Mouse (Mus musculus): ENCODE data around the gene Mpz. TPM values are rescaled to one million over a fixed set of nuclear protein-coding genes. Genes with fewer than 3 reads are reported as not detected.

Mpz gene
- polyA plus RNA-seq, 1 experiment from 2014 or later: 1.0 TPM

- H3K4me1 ChIP-seq: peaks cover 52% of the 10 kb centered on the region
- 0 out of 2 replicates have a peak overlapping the region, but pooled peaks have one; percentile 14 for H3K27ac ChIP-seq
- peak; percentile 60; the same call in 1 of the 2 replicates for ATAC-seq (ENCODE audit: low FRiP score)
- no peaks in the 10 kb centered on the region for H3K36me3 ChIP-seq (replicated peaks)
- no peaks in the 10 kb centered on the region for H3K9me3 ChIP-seq
- peak overlapping the region; percentile 42 for H3K4me2 ChIP-seq
- 3% methylated on average over 18 of the region's 18 CpGs for WGBS
- peak overlapping the region; percentile 22 for H3K4me3 ChIP-seq (replicated peaks)
- peaks cover 70% of the 10 kb centered on the region for H3K27me3 ChIP-seq
- peak overlapping the region; percentile 29; the same call in 1 of the 2 replicates for H3K9ac ChIP-seq
Measured at GRCm38 (mm10) chr1:171193093-171193840, 42.8 kb downstream of the Mpz start.

- peak overlapping the region; percentile 42 for H3K4me2 ChIP-seq
- peaks cover 77% of the 10 kb centered on the region for H3K27me3 ChIP-seq
- H3K36me3 ChIP-seq (replicated peaks): no peaks in the 10 kb centered on the region
- H3K9me3 ChIP-seq: no peaks in the 10 kb centered on the region
- no peak overlapping the region for H3K9ac ChIP-seq
- no peak overlapping the region for H3K4me3 ChIP-seq (replicated peaks)
- WGBS: 26% methylated on average over 11 of the region's 11 CpGs
- no peak overlapping the region for H3K27ac ChIP-seq
- no peak for ATAC-seq (ENCODE audit: low FRiP score)
- H3K4me1 ChIP-seq: peaks cover 43% of the 10 kb centered on the region
Measured at GRCm38 (mm10) chr1:171193911-171194830, 43.7 kb downstream of the Mpz start.

GRCm38 (mm10) chr1:171195046-171195822 is 44.7 kb downstream of the Mpz start:
- WGBS: 4% methylated on average over 20 of the region's 20 CpGs
- no peak overlapping the region for H3K27ac ChIP-seq
- H3K9me3 ChIP-seq: no peaks in the 10 kb centered on the region
- peaks cover 84% of the 10 kb centered on the region for H3K27me3 ChIP-seq
- H3K4me3 ChIP-seq (replicated peaks): peak overlapping the region; percentile 55
- H3K4me2 ChIP-seq: peak overlapping the region; percentile 98
- ATAC-seq (ENCODE audit: low FRiP score): no peak
- H3K36me3 ChIP-seq (replicated peaks): no peaks in the 10 kb centered on the region
- H3K9ac ChIP-seq: peak overlapping the region; percentile 54; the same call in 1 of the 2 replicates
- peaks cover 35% of the 10 kb centered on the region for H3K4me1 ChIP-seq

GRCm38 (mm10) chr1:171195887-171196397 is 45.4 kb downstream of the Mpz start, which contains the start of gene Pcp4l1:
TSS of gene Pcp4l1 (minus strand) at chr1:171196268.
- H3K36me3 ChIP-seq (replicated peaks): no peaks in the 10 kb centered on the region
- WGBS: 1% methylated on average over 33 of the region's 33 CpGs
- peak within 1 kb of the TSS; percentile 55 for H3K4me3 ChIP-seq (replicated peaks)
- H3K4me1 ChIP-seq: peaks cover 35% of the 10 kb centered on the region
- H3K4me2 ChIP-seq: peak within 1 kb of the TSS; percentile 98
- peak within 1 kb of the TSS; percentile 54; the same call in 1 of the 2 replicates for H3K9ac ChIP-seq
- ATAC-seq (ENCODE audit: low FRiP score): peak; percentile 78
- H3K9me3 ChIP-seq: no peaks in the 10 kb centered on the region
- H3K27me3 ChIP-seq: peaks cover 79% of the 10 kb centered on the region
- H3K27ac ChIP-seq: no peak within 1 kb of the TSS

- Histone ChIP-seq H3K4me1 (peaks cover 12% of the 10 kb centered on the region), H3K9me3 (no peaks in the 10 kb centered on the region), H3K27me3 (peaks cover 45% of the 10 kb centered on the region), H3K4me2 (no peak overlapping the region), H3K4me3 (replicated peaks) (no peak overlapping the region), H3K36me3 (replicated peaks) (no peaks in the 10 kb centered on the region), H3K27ac (no peak overlapping the region), H3K9ac (no peak overlapping the region)
- no peak for ATAC-seq (ENCODE audit: low FRiP score)
- 58% methylated on average over 1 of the region's 1 CpGs for WGBS
Measured at GRCm38 (mm10) chr1:171199532-171199931, 49.0 kb downstream of the Mpz start.

- Histone ChIP-seq H3K27me3 (peaks cover 32% of the 10 kb centered on the region), H3K4me3 (replicated peaks) (no peak overlapping the region), H3K4me1 (peaks cover 3% of the 10 kb centered on the region), H3K4me2 (no peak overlapping the region), H3K9me3 (no peaks in the 10 kb centered on the region), H3K36me3 (replicated peaks) (no peaks in the 10 kb centered on the region), H3K27ac (no peak overlapping the region), H3K9ac (no peak overlapping the region)
- no peak for ATAC-seq (ENCODE audit: low FRiP score)
- 98% methylated on average over 1 of the region's 1 CpGs for WGBS
Measured at GRCm38 (mm10) chr1:171200769-171201168, 50.3 kb downstream of the Mpz start.

GRCm38 (mm10) chr1:171203471-171204248 is 53.1 kb downstream of the Mpz start:
- H3K4me3 ChIP-seq (replicated peaks): no peak overlapping the region
- no peak for ATAC-seq (ENCODE audit: low FRiP score)
- H3K27ac ChIP-seq: no peak overlapping the region
- no peak overlapping the region for H3K4me2 ChIP-seq
- peaks cover 3% of the 10 kb centered on the region; the same call in 1 of the 2 replicates for H3K4me1 ChIP-seq
- H3K9me3 ChIP-seq: no peaks in the 10 kb centered on the region
- 55% methylated on average over 10 of the region's 11 CpGs for WGBS
- peaks cover 12% of the 10 kb centered on the region; the same call in 1 of the 2 replicates for H3K27me3 ChIP-seq
- H3K36me3 ChIP-seq (replicated peaks): no peaks in the 10 kb centered on the region
- no peak overlapping the region for H3K9ac ChIP-seq

GRCm38 (mm10) chr1:171204249-171204644 is 53.7 kb downstream of the Mpz start:
- H3K4me2 ChIP-seq: no peak overlapping the region

GRCm38 (mm10) chr1:171205704-171206493 is 55.4 kb downstream of the Mpz start:
- Histone ChIP-seq H3K4me1 (peaks cover 3% of the 10 kb centered on the region; the same call in 1 of the 2 replicates), H3K4me3 (replicated peaks) (no peak overlapping the region), H3K9ac (no peak overlapping the region), H3K27ac (no peak overlapping the region), H3K36me3 (replicated peaks) (no peaks in the 10 kb centered on the region), H3K9me3 (no peaks in the 10 kb centered on the region), H3K4me2 (no peak overlapping the region), H3K27me3 (no peaks in the 10 kb centered on the region)
- ATAC-seq (ENCODE audit: low FRiP score): no peak
- 53% methylated on average over 6 of the region's 6 CpGs for WGBS

More at GRCm38 (mm10) chr1:171204249-171204644, 53.7 kb downstream of the Mpz start:
- no peaks in the 10 kb centered on the region for H3K9me3 ChIP-seq
- peaks cover 3% of the 10 kb centered on the region; the same call in 1 of the 2 replicates for H3K4me1 ChIP-seq
- no peak overlapping the region for H3K9ac ChIP-seq
- H3K36me3 ChIP-seq (replicated peaks): no peaks in the 10 kb centered on the region
- H3K27me3 ChIP-seq: 0 out of 2 replicates have a peak, but pooled peaks cover 6% of the 10 kb centered on the region
- H3K4me3 ChIP-seq (replicated peaks): no peak overlapping the region
- H3K27ac ChIP-seq: no peak overlapping the region
- 69% methylated on average over 7 of the region's 7 CpGs for whole genome bisulfite sequencing
- ATAC-seq (ENCODE audit: low FRiP score): no peak

- H3K4me1 ChIP-seq: peaks cover 6% of the 10 kb centered on the region; the same call in 1 of the 2 replicates
- 0 out of 2 replicates have a peak, but pooled peaks cover 3% of the 10 kb centered on the region for H3K27me3 ChIP-seq
- no peaks in the 10 kb centered on the region for H3K36me3 ChIP-seq (replicated peaks)
- 22% methylated on average over 4 of the region's 4 CpGs for WGBS
- no peak overlapping the region for H3K4me3 ChIP-seq (replicated peaks)
- no peak overlapping the region for H3K9ac ChIP-seq
- no peak overlapping the region for H3K27ac ChIP-seq
- H3K4me2 ChIP-seq: no peak overlapping the region
- no peaks in the 10 kb centered on the region for H3K9me3 ChIP-seq
- no peak for ATAC-seq (ENCODE audit: low FRiP score)
Measured at GRCm38 (mm10) chr1:171209409-171209808, 58.9 kb downstream of the Mpz start.

All from forebrain, embryonic 12.5 days (tissue).